Mouse (Mus musculus) layer of hippocampus, adult 18-20 months (tissue): Measurements from ENCODE around the gene Glis3. TPM values are rescaled to one million over a fixed set of nuclear protein-coding genes. Genes with fewer than 3 reads are reported as not detected.

ENCODE experiments used
- DNase-seq, 2 experiments: peaks; one replicate each; pipeline ENCODE4 v3.0.0; 2022; ENCODE audit warnings: low spot score in 2 of 2
- total RNA-seq, 2 experiments: library from RNA; stranded (reverse); gene quantifications; 2 replicates each; pipeline ENCODE4 v1.2.3; 2021

The Glis3 gene
- total RNA-seq, 2 experiments from 2014 or later, result 25.0 to 30.6 TPM

- DNase-seq, result no peak
Observed at GRCm38 (mm10) chr19:28336651-28337510, 343.0 kb downstream of the Glis3 start.

- DNase-seq, result no peak
Observed at GRCm38 (mm10) chr19:28335890-28336289, 344.0 kb downstream of the Glis3 start.

DNA sequence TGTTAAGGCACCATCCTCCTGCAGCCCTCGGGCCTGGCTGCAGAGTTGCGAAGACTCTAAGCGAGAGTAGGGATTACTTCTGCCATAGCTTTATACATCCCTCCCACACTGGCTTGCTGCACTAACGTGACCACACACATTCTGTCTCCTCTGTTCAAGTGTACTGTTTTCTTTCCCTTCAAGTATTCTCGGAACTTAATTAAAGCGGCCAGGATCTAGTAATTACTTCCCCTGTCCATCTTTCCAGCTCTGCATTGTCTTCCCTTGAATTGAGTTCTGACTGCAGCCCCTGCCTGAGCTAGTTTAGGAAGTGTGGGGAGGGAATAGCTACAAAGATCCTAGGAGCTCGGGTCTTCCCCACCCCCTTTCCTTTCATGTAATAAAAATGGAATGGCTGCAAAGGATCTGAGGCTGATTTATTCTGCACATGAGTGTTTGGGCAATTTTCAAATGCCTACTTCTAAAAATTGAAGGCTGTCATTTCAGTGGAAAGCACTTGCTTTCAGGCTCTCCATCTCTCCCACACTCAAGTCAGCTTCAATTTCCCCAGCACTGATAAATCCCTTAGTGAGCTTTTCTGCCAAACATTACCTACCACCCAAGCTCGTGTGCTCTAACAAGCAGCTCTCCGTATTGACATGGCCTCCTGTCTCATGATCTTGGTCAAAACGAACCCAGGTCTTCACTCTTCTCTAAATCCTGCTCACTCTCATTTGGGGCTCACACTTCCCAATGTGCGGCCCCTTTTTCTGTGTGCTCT, 346.7 kb downstream of the Glis3 start:
- no peak for DNase-seq

GRCm38 (mm10) chr19:28328444-28329110, 351.3 kb downstream of the Glis3 start:
- DNase-seq, result peak; percentile 26 to 75

DNA sequence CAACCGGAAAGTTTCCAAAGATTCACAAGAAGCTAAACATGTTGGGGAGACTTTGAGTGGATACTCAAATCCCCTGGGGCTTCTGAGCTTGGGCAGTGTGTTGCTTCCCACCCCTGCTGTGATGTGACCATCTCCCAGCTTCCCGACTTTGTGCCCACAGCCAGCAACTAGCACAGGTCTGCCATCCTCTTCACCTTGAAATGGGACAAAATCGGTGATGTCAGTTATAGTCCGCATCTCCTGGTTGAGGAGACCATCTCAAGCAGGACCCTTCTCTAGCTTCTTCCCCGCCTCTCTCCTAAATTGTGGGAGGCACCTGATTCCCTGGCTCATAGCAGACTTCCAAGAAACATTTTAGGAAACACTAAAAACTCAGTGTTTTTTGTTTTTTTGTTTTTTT, 352.3 kb downstream of the Glis3 start:
- no peak for DNase-seq

DNA sequence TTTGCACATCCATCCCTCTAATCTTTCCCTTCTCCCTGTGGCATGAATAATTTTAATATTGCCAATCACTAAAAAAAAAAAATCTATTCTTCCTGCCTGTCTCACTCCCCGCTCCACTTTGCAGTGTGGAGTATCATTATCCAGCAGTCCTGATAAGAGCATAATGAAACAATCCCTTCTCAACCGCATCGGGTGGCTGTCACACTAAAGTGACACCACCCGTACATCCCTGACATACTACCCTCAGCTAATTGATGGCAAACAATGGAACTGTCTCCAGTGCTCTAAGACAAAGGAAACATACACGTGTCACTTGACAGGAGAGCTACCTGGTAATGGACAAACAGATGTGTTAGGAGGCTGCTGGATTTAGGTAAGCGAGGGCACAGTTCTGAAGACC, 373.8 kb downstream of the Glis3 start:
- no peak for DNase-seq

DNA sequence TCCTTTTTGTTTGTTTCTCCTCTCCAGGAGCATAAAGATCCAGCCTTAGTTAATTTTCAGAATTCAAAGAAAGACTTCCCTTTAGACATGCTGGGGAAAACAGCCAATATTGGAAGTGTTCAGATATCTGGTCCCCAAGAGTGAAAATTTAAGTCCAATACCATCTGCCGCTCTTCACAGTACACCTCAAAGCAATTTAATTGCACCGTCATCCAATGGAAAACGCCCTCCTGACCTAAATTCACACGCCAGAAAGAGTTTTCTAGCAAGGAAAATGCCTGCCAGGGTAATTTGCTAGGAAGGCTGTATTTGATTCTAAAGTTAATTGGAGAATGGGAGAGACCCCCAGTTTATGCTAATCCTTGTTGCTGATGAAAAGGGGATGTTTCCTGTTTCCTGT, 374.4 kb downstream of the Glis3 start:
- DNase-seq, result no peak

DNA sequence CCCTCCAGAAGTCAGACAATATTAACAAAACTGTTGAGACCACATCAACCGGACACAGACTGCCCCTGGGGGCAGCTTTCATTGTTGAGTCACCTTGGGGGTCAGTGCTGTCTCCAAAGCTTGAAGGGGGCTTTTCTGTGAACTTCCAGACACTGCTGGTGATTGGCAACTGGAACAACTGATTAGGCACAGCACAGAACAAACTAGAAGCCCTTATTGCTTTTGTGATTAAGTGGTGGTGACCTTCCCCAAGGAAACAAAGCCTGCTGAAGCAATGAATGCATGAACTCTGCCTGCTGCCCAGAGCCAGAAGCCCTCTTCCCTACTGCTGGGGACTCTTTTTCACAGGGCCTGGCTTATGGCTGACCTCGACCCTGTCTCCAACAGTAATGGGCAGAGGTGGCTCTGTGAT, 377.0 kb downstream of the Glis3 start:
- no peak for DNase-seq

GRCm38 (mm10) chr19:28300226-28300625, 379.7 kb downstream of the Glis3 start:
- no peak for DNase-seq

DNA sequence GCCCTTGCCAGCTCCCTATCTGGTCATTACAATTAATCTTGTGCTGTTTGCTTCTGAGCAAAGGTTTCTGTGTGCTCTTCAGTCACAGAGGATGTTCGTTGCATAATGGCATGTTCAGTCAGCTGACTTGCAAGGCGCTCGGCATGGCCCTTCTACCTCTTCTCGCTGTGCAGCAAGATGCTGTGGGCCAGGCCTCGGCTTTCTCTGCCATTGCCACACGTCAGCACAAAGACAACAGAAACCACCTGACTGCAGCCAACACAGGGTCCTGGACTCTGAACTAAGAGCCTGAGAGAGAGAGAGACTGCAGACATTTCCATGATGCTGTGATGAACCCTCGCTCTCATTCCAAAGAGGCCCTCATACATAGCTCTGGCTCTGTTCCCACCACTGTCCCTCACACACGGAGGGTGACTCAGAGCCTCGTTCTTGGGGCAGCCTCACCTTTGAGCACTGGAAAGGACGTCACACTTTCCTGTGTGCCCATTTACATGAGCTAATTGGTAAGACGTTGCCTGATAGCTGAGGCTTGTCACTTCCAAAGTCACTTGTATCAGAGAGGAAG, 380.6 kb downstream of the Glis3 start:
- no peak for DNase-seq

DNA sequence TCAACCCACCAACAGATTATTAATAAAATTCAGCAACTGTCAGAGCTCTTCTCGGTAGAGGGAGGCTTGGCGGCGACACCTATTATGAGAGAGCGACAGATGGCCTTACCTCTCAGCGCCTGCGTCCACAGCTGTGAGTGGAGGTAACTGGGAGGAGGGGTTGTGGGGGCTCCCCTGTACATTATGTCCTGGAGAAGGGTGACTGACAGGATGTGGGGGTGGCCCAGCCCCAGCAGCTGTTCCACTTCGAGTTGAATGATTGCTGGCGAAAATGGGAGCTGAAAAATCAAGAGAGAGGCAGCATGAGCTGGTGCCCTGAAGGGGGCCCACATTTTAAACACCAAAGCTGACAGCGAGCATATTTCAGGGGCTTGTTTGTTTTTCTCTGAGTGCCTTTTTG, 381.2 kb downstream of the Glis3 start:
- DNase-seq, result peak; percentile 78 to 87

DNA sequence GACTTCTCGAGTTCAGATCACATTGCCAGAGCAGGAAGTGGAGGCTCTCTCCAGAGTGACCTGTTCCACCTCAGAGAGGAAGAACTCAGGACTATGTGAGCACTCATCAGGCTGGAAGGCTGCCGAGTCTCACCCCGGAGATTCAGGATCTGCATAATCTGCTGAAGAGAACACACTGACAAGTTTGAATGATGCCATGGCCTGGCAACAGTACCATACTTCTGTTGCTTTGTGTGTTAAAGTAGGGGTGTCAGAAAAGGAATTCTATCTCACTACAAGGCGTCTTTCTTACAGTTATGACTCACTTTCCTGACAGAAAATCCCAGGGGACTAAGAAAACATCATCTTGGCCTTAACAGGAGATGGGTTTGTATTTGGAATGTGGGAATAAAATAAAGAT, 388.3 kb downstream of the Glis3 start:
- no peak for DNase-seq

DNA sequence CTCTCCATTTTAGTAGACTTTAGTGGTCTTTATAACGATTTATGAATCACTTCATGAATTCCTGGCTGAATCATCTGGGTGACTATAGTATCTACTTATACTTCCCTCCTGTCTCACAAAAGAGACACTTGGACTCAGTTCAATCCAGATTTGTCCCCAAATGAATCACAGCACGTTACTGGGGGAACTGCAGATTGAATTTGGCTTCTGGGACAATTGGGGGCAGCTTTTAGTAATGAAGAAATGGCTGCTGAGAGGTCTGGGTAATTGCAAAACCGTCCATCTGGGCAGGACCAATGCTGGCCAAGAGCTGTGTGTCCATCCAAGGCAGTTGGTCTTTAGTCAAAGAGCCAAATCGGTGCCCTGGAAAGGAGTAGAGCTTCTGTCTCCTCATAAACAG, 390.4 kb downstream of the Glis3 start:
- peak in 1 of 2 experiments; percentile 41 for DNase-seq

DNA sequence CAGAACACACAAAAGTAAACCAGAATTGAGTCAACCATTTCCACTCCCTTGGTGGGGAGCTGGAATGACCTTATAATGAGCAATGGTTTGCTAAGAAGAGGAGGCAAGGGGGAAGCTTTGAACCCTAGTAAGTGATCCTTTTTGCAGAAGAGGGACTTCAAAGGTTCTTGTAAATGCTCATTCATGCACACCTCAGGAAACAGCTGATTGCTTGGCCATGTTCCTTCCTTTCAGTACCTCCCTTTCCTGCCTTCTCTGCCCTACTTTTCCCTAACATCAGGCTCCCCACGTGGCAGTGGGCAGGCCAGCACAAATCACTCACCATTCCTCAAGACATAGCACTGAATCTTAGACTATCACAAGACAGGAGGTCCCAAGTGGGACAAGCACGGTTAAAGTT, 392.4 kb downstream of the Glis3 start:
- no peak for DNase-seq

- DNase-seq, result no peak
Observed at GRCm38 (mm10) chr19:28284098-28284569, 395.7 kb downstream of the Glis3 start.

DNA sequence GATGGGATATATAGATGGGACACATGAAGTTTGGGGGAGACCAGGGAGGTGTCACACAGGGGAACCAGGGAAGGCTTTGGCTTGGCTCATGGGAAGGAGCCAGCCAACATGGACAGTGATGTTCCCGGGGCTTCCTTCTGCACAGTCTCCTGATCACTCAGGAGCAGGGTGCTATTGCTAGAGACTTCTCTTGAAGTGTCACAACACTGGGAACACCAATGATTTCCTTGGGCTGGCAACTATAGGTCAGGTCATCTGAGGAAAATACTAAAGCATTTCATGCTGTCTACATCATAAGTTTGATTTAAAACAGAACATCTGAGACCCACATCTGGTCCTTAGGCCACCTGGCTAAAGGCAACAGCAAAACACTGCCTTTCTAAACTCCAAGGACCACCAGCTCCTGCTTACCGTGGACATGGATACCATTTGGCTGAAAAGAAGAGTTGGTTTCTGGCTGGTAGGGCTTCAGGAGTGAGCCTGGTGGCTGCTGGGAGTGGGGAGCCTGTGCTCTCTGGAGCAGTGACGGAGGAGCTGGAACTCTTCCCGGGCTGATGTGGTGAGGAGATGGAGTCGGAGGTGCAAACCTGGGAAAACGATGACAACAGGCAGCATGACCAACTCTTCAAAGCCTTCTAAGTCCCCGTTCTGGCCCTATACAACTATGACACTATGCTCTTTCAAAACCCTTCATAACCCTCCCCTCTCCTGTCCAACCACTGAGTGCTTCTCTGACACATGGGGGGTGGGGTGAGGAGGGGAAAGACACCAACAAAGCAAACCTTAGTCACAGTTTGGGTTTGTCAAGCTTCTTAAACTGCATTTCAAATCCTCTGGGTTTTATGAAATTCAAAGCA, 396.4 kb downstream of the Glis3 start:
- DNase-seq, result no peak

DNA sequence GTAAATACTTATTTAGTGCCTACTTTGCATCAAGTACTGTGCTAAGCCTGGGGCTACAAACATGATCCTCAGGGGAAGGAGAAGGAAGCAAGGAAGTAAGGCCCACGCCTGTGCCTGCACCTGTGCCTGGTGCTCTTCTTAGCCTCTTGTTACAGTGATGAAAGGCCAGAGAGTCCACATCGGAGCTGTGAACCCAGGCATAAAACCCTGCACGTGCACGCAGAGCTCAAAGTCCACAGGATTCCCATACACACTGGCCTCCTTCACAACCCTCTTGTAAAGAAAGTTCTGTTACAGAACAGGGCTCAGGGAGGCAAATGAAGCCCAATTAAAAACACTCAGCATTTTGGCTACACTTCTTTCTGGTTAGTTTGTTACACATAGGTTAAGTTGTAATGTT, 398.5 kb downstream of the Glis3 start:
- no peak for DNase-seq

DNA sequence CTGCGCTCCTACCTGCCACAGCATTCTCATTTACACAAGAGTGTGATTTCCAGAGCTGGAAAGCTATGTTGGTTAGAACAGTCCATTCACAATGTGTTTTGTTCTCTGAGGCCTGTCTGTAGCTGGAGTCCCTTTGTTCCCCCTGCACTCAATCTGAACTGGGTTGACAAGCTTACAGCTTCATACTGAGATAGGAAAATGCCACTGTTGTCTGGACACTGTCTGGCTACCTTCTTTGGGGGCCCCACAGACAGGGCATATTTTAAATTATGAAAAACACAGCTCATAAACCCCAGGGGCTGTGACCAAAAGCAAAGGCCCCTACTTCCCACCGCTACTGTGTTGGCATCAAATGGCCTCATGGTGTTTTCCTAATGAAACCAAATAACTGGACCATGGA, 402.8 kb downstream of the Glis3 start:
- no peak for DNase-seq

DNA sequence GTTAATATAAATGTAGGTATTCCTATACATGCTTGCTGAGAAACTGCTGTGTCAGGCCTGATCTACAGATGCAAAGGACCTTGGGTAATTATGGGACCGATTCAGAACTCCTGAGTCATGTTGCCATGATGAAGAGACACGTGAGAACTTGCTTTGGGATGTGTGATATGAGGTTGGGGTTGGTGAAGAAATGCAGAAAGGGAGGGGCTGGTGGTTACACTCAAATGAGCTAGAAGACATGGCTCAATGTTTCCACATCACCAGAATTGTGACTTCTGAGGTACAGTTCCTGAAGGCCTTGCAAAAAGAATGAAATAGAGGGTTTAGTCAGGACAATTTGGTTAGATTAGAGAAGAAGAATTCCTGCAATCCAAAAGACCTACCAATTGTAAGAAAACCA, 405.4 kb downstream of the Glis3 start:
- no peak for DNase-seq

DNA sequence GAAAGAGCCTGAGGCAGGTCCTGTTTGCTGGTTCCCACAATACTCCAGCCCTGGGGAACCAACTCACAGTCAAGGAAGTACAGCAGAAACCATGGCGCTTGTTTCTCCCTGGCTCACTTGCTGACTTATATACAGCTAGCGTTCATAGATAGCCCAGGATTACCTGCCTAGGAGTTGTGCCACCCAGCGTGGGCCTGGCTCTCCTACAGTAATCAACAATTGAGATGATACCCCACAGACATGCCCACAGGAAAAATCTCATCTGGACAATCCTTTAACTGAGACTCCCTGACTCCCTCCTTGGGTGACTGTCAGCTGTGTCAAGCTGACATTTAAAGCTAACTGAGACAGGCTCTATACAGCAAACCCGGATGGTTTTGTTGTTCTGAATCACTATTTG, 405.9 kb downstream of the Glis3 start:
- DNase-seq, result no peak

GRCm38 (mm10) chr19:28266850-28267249, 413.0 kb downstream of the Glis3 start:
- DNase-seq, result no peak
